In genomic region chr1:42691202-42692170, GRCm38 (mm10) we compare ENCODE assay signal across 7 mouse cellular contexts. TPM values are rescaled to one million over a fixed set of nuclear protein-coding genes. Genes with fewer than 3 reads are reported as not detected.
DNase-seq lines count a peak whose midpoint lies in the region; ATAC-seq and TF ChIP-seq lines count a peak whose summit lies in the region.

No protein-coding gene starts in this region.

- H3K4me2 ChIP-seq in liver, embryonic 11.5 days, result no peak overlapping the region
- H3K4me2 ChIP-seq in embryonic facial prominence, embryonic 15.5 days (replicated peaks), result no peak overlapping the region
- no peak overlapping the region for H3K4me2 ChIP-seq in lung, embryonic 14.5 days

- H3K36me3 ChIP-seq in liver, embryonic 11.5 days (ENCODE audit: control insufficient read depth, insufficient read depth, low read length), result no peaks in the 10 kb centered on the region
- H3K36me3 ChIP-seq in embryonic facial prominence, embryonic 15.5 days, result no peaks in the 10 kb centered on the region
- H3K36me3 ChIP-seq in lung, embryonic 14.5 days (ENCODE audit: insufficient read depth), result no peaks in the 10 kb centered on the region

- peaks cover 97% of the 10 kb centered on the region for H3K27me3 ChIP-seq in liver, embryonic 11.5 days (replicated peaks; ENCODE audit: control insufficient read depth, insufficient read depth, low read length)
- peaks cover 79% of the 10 kb centered on the region for H3K27me3 ChIP-seq in embryonic facial prominence, embryonic 15.5 days
- H3K27me3 ChIP-seq in lung, embryonic 14.5 days (ENCODE audit: insufficient read depth, low read length), result peaks cover 94% of the 10 kb centered on the region

- no peak overlapping the region for H3K27ac ChIP-seq in liver, embryonic 11.5 days (ENCODE audit: low read depth, low read length)
- H3K27ac ChIP-seq in bone marrow, adult 2 months (ENCODE audit: control insufficient read depth, insufficient read depth, low read depth, low read length, poor library complexity), result no peak overlapping the region
- H3K27ac ChIP-seq in embryonic facial prominence, embryonic 15.5 days (replicated peaks), result peak overlapping the region; percentile 28; the same call in 1 of the 2 replicates
- H3K27ac ChIP-seq in lung, embryonic 14.5 days (ENCODE audit: low read depth), result no peak overlapping the region

- TF ChIP-seq POLR2A in bone marrow, adult 2 months (IDR thresholded peaks at IDR 0.05; ENCODE audit: borderline replicate concordance, control insufficient read depth, low read depth, low read length), result no peak

- TF ChIP-seq CTCF in bone marrow, adult 2 months (IDR thresholded peaks at IDR 0.05; ENCODE audit: control insufficient read depth, insufficient read depth, low read length), result 0 out of 2 replicates have a peak, but pooled peaks have one; percentile 10
- TF ChIP-seq CTCF in lung, embryonic 14.5 days (IDR thresholded peaks at IDR 0.05; ENCODE audit: low read depth), result peak; percentile 79

- no peak overlapping the region for H3K9ac ChIP-seq in liver, embryonic 11.5 days (ENCODE audit: low read depth, low read length)
- no peak overlapping the region for H3K9ac ChIP-seq in embryonic facial prominence, embryonic 15.5 days
- no peak overlapping the region for H3K9ac ChIP-seq in lung, embryonic 14.5 days

- no peak for ATAC-seq in liver, embryonic 11.5 days (replicated peaks; ENCODE audit: low FRiP score)
- no peak for ATAC-seq in embryonic facial prominence, embryonic 15.5 days (ENCODE audit: insufficient number of reproducible peaks, low FRiP score, low TSS enrichment, low read depth)
- ATAC-seq in lung, embryonic 14.5 days (ENCODE audit: insufficient read depth), result no peak

- WGBS in liver, embryonic 11.5 days, result 6% methylated on average over 9 of the region's 9 CpGs
- WGBS in bone marrow, adult 2 months, result 6% methylated on average over 9 of the region's 9 CpGs
- WGBS in embryonic facial prominence, embryonic 15.5 days, result 8% methylated on average over 9 of the region's 9 CpGs
- WGBS in lung, embryonic 14.5 days, result 4% methylated on average over 9 of the region's 9 CpGs

- peak; percentile 67 for DNase-seq in liver
- DNase-seq in liver, embryonic 11.5 days (ENCODE audit: low spot score), result no peak
- peak; percentile 67 to 74 for DNase-seq in kidney, adult 8-10 months
- peak; percentile 92 for DNase-seq in lung, embryonic 14.5 days
- peak; percentile 96 for DNase-seq in right cerebral cortex, postnatal 14 days

- H3K4me1 ChIP-seq in liver, embryonic 11.5 days (replicated peaks; ENCODE audit: control insufficient read depth, insufficient read depth, low read length), result no peaks in the 10 kb centered on the region; the same call in 1 of the 2 replicates
- no peaks in the 10 kb centered on the region for H3K4me1 ChIP-seq in bone marrow, adult 2 months (ENCODE audit: control insufficient read depth, insufficient read depth, low read length)
- H3K4me1 ChIP-seq in embryonic facial prominence, embryonic 15.5 days, result peaks cover 27% of the 10 kb centered on the region
- 0 out of 2 replicates have a peak, but pooled peaks cover 3% of the 10 kb centered on the region for H3K4me1 ChIP-seq in lung, embryonic 14.5 days (ENCODE audit: insufficient read depth)

- H3K9me3 ChIP-seq in liver, embryonic 11.5 days (ENCODE audit: control insufficient read depth, low read length), result no peaks in the 10 kb centered on the region
- no peaks in the 10 kb centered on the region for H3K9me3 ChIP-seq in embryonic facial prominence, embryonic 15.5 days (replicated peaks)
- no peaks in the 10 kb centered on the region for H3K9me3 ChIP-seq in lung, embryonic 14.5 days (ENCODE audit: low read depth, low read length)

- H3K4me3 ChIP-seq in liver, embryonic 11.5 days (ENCODE audit: low read depth, low read length), result no peak overlapping the region
- H3K4me3 ChIP-seq in bone marrow, adult 2 months (replicated peaks; ENCODE audit: control insufficient read depth, low read depth, low read length), result no peak overlapping the region
- H3K4me3 ChIP-seq in embryonic facial prominence, embryonic 15.5 days (replicated peaks), result peak overlapping the region; percentile 10; the same call in 1 of the 2 replicates
- no peak overlapping the region for H3K4me3 ChIP-seq in lung, embryonic 14.5 days (ENCODE audit: low read depth, low read length)

RNA-seq across cellular contexts. Expression of gene Pou3f3, which starts 4.1 kb away (rescaled TPM):
- polyA plus RNA-seq in liver, embryonic 11.5 days (2014; fragmentation: Nextera tagmentation; extraction: Ambion mirVana), result 0.08 and 0.11 TPM in 2 replicates
- polyA plus RNA-seq in bone marrow, adult 2 months (2011; ENCODE audit: insufficient read depth, insufficient read length, low replicate concordance, missing spikeins), result 0.80 TPM in 1 of 2 replicates, not detected in the other
- 3.9 and 4.4 TPM in 2 replicates for polyA plus RNA-seq in embryonic facial prominence, embryonic 15.5 days (2015; fragmentation: Nextera tagmentation; extraction: Ambion mirVana)
- 0.34 and 0.49 TPM in 2 replicates for polyA plus RNA-seq in lung, embryonic 14.5 days (2014; fragmentation: Nextera tagmentation; extraction: Ambion mirVana)
